Mouse (Mus musculus) brown adipose tissue, adult 24 weeks (tissue): ENCODE data around the gene Rasal2. TPM values are rescaled to one million over a fixed set of nuclear protein-coding genes. Genes with fewer than 3 reads are reported as not detected.
A peak's percentile ranks its signal among the peaks of the same experiment; 100 is the strongest.

Experiments
- H3K27ac ChIP-seq: fragments of 200-500 bp; replicated peaks from 2 replicates; pipeline ENCODE4 v1.5.1; 2012; ENCODE audit warnings: low read depth, mild to moderate bottlenecking, low read length
- H3K4me1 ChIP-seq: fragments of 200-500 bp; 2 replicates; pipeline ENCODE4 v1.6.1; 2012; ENCODE audit warnings: low read length, mixed read lengths; ENCODE audit not compliant: control insufficient read depth, insufficient read depth, insufficient read length
- H3K4me3 ChIP-seq: fragments of 200-500 bp; 2 replicates; pipeline ENCODE4 v1.5.1; 2012; ENCODE audit warnings: low read depth, mild to moderate bottlenecking, low read length, moderate library complexity; ENCODE audit not compliant: insufficient read depth
- polyA plus RNA-seq: library from polyadenylated mRNA; stranded (reverse); fragments of >200 nt; gene quantifications from 2 replicates; pipeline ENCODE4 v1.2.4, GENCODE M21; 2012; ENCODE audit not compliant: missing spikeins, insufficient read depth, insufficient read length

The Rasal2 gene
- polyA plus RNA-seq, 1 experiment: 3.4 TPM

DNA sequence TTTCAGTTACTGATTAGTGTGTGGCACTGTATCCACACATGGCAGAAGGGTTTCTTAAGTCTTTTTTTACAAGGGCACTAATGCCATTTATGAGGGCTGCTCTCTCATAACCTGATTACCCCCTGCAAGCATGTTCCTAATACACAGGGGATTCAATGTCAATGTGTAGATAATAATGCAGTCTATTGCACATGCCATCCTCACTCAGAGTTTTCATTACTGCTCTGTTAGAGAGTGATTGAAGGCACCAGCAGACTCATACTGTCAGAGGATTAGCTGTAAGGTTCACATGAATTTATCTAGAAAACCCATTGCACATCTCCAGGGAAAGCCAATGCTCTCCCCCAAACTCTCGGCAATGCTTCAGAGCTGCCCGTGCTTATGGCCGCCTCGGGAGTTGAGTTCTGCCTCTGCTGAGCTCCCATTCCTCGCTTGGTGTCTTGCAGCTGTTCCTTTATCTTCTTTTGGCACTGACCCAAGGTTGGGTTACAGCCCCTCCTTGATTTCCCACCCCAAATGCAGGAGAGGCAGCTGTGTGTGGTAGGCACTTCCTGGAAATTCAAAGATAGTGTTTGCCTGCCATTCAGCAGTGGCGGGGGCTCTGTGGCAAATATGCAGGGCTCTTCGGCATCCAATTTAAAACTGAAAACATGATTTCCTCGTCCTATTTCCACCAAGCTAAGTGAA lies 13.5 kb upstream of the Rasal2 start:
- no peak overlapping the region for H3K4me3 ChIP-seq

DNA sequence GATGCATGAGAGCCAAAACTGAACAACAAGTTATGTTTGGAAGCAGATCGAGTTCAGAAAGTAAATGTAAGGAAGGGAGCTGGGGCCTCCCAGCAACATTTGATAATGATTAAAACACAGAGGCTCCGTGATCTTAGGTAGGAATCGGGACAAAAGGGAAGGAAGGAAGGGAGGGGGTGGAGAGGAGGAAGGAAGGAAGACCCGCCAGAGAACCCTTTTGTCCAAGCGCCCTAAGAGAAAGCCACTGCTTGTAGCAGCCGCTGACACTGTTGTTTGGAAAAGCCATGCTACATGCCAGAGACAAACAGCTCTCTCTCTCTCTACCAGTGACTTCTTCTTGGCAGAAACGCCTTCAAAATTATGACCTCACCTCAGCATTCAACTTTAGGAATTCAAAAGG lies 5.5 kb upstream of the Rasal2 start:
- Histone ChIP-seq H3K27ac (peak overlapping the region; percentile 94), H3K4me3 (no peak overlapping the region), H3K4me1 (peaks cover 8% of the 10 kb centered on the region; the same call in 1 of the 2 replicates)

More for the DNA sequence above, 13.5 kb upstream of the Rasal2 start:
- Histone ChIP-seq H3K27ac (no peak overlapping the region), H3K4me1 (no peaks in the 10 kb centered on the region)

DNA sequence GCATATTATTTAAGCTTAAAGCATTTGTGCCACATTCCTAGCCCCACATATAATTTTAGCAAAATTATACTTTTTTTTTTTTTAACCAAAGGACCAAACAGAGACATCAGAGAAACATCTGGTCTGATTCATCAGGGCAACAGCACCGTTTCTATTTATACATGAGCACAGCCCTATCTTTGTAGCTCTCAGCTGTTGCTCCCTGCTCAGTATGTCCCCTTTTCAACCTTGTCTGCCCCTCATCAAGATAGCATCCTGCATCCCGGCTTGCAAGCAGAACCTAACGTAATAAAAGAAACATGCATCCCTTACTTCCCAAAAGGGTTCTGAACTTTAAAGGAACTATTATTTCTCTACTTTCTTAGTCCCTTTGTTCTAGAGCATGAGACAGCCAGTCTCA lies 5.0 kb upstream of the Rasal2 start:
- Histone ChIP-seq H3K4me1 (peaks cover 8% of the 10 kb centered on the region; the same call in 1 of the 2 replicates), H3K27ac (peak overlapping the region; percentile 94), H3K4me3 (no peak overlapping the region)

DNA sequence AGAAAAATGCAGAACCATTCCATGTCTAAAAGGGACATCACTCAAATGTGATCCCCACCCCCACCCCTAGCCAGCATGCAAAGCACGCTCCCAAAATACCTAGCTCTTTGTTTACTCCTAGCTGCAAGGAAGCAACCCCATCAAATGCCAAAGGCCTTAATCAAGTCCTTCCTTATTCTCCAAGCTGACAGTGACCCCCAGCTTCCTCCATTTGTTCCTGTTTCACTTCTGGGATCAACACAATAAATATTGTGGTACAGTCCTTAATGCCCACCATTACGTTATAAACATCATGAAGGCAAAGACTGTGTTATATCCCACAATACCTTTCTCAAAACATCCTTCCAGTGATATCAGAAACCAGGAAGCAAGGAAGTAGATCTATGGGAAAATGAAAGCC lies 4.2 kb upstream of the Rasal2 start:
- no peak overlapping the region for H3K4me3 ChIP-seq
- H3K4me1 ChIP-seq: peaks cover 8% of the 10 kb centered on the region; the same call in 1 of the 2 replicates
- H3K27ac ChIP-seq: peak overlapping the region; percentile 85

DNA sequence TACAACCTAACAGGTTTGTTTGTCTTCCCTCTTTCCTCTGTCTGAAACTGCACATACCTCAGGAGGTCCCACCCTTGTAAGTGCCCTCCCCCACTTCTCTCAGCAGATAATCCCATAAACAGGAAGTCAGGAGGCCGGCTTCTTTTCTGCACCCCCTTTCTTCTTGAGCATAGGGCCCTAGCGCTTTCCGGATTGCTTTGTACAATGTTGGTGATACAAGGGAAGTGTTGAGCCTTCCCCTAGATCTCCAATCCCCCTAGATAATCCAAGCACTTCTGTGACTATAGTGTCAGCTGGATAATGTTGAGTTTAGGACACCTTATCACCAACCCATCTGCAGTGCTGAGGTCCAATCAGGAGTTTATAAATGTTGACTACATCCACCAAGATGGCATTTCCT lies 3.4 kb upstream of the Rasal2 start:
- peak overlapping the region; percentile 68 for H3K27ac ChIP-seq
- H3K4me3 ChIP-seq: peak overlapping the region; percentile 0; the same call in 1 of the 2 replicates
- peaks cover 8% of the 10 kb centered on the region; the same call in 1 of the 2 replicates for H3K4me1 ChIP-seq

DNA sequence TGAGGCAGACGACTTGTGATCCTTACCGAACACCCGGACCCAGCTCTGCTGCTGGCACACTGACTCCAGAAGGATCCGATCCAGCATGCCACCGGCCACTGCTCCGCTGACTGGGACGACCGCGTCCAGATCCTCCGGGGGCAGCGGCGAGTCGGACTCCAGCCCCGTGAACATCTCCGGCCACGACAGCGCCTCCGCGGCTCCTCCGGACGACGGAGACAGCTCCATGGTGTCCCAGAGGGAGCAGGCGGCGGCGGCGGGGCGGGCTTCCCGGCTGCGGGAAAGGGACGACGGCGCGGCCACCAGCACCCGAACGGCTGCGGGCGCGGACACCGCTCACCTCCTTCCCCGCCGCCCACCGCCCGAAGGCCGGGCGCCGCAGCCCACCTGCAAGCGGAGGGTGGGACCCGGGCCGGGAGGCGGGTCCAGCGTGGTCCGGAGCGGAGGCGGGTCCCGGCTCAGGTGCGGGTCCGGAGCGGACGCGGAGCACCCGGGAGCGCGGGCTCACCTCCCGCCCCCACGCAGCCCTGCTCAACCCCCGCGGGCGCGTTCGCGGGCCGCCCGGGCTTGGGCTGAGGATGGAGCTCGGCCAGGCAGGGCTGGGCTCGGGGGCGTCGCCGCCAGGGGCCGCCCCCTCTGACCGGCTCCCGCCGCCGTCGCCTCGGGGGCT lies 549 bp downstream of the Rasal2 start:
- Histone ChIP-seq H3K27ac (peak overlapping the region; percentile 21), H3K4me1 (peaks cover 4% of the 10 kb centered on the region; the same call in 1 of the 2 replicates), H3K4me3 (peak overlapping the region; percentile 84)

DNA sequence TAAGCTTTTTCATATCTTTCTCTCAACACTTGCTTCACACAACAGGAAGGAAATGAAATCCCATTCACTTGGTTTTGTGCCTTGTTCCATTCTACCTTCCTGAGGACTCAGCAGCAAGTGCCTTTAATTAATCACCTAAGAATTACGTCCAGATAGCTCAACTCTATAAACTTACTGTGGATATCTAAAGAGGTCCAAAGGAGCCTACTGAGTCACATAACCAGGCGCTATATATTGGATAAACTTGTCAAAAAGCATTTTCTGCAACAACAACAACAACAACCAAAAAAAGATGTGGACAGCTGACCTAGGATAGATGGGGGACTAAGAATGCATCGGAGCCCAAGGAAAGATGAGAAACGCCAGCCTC lies 1.1 kb downstream of the Rasal2 start:
- Histone ChIP-seq H3K4me1 (peaks cover 6% of the 10 kb centered on the region), H3K27ac (peak overlapping the region; percentile 21), H3K4me3 (peak overlapping the region; percentile 84)

DNA sequence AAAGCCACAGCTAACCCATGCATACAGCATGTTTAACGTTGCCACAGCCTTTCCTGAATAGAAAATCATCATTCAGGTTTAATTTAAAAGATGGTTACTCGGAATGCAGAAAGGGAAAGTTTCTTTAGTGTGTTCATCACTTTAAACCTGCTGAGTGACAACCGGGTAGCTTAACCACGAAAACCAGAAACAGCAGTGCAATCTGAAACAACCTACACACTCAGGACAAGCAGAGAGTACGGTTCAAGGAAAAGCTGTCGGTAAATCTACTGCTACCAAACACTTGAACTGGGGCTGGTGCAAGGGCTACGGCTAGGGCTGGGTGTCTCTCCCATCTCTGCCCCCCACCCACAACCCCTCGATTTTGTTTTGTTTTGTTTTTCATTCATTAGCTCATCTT lies 1.5 kb downstream of the Rasal2 start:
- H3K27ac ChIP-seq: peak overlapping the region; percentile 6; the same call in 1 of the 2 replicates
- peak overlapping the region; percentile 84 for H3K4me3 ChIP-seq

DNA sequence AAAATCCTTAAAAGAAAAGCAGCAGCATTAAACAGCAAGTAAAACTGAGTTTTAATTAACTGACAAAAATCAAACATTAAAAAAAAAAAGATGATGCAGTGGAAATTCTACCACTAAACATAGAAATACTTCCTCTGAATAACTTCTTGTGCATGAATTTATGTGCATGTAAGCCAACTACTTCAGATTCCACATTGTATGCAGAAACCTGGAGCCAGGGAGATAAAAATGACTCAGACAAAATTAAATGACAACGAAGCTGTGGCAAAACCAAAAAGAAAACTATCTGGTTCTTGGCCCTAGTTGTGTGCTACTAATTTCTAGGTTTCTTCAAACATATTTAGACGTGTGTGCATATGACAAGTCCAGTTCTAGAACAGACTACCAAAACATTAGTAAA lies 2.7 kb downstream of the Rasal2 start:
- no peak overlapping the region for H3K27ac ChIP-seq
- peaks cover 6% of the 10 kb centered on the region; the same call in 1 of the 2 replicates for H3K4me1 ChIP-seq
- no peak overlapping the region for H3K4me3 ChIP-seq

More for the DNA sequence above, 1.5 kb downstream of the Rasal2 start:
- peaks cover 6% of the 10 kb centered on the region for H3K4me1 ChIP-seq

DNA sequence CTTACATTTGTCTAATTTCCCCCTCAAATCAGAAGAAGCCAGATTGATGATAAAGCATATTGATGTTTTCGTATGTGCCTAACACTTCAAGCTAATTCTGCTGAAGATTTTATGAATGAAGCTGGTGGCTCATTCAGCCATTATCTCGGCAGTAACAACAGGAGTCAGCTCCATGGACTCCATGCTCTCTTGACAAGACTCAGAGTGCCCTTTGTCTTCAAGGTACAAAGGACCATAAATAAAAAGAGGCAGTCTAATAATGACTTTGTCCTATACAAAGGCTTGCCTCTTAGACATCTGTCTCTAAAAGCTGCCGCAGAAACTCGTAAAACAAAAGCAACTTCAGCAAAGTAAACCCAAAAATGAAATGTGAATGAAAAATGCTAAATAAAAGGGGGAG lies 24.4 kb downstream of the Rasal2 start:
- Histone ChIP-seq H3K27ac (0 out of 2 replicates have a peak overlapping the region, but pooled peaks have one; percentile 24), H3K4me3 (no peak overlapping the region), H3K4me1 (peaks cover 2% of the 10 kb centered on the region; the same call in 1 of the 2 replicates)

DNA sequence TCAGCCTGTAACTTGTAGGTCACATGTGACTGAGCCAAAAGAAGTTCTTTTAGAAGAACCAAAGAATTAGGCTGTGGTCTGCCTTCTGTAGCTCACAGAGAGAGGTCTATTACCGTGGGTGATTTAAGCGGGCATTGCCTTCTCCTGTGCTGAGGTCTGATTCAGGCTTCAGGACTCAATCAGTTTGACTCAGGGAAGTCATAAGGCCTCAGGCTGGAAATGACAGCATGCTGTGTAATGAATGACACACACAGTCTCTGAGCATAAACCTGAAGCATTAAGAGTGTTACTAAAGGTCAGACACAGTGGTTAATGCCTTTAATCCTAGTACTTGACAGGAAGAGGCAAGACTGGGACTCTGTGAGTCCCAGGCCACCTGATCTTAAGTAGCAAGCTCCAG lies 31.7 kb downstream of the Rasal2 start:
- Histone ChIP-seq H3K4me3 (no peak overlapping the region), H3K27ac (no peak overlapping the region), H3K4me1 (peaks cover 2% of the 10 kb centered on the region; the same call in 1 of the 2 replicates)

DNA sequence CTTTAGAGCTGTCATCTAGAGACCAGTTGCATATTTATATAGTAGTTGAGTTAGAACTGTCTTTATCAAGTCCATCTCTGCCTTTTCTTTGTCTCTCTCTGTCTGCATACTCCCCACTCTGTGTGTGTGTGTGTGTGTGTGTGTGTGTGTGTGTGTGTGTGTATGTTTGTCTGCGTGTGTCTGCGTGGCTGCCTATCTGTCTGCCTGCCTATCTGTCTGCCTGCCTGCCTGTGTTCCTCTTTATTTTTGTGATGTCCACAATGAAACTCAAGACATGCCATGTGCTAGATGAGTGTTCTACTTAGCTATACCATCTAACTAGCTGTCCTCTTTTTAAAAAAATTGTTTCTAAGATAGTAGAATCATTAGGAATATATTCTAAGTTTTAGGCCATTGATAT lies 42.0 kb downstream of the Rasal2 start:
- no peaks in the 10 kb centered on the region; the same call in 1 of the 2 replicates for H3K4me1 ChIP-seq
- no peak overlapping the region for H3K27ac ChIP-seq
- H3K4me3 ChIP-seq: no peak overlapping the region

DNA sequence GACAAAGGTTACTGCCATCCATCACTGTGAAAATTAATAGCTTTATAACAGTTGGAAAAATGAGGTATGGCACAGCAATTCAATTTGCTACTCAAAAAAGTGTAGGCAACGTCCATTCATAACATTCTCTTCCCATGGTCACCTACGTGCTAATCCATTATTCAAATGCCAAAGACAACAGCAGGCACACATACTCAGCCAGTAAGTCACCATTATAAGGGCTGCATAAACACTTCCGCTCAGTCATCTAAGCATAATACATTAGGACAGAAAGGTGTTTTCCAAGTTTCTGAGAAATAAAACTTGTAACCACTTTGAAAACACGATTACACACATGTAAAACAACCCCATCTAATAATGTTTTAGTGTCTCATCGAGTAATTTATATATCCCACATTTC lies 44.1 kb downstream of the Rasal2 start:
- Histone ChIP-seq H3K27ac (no peak overlapping the region), H3K4me1 (no peaks in the 10 kb centered on the region; the same call in 1 of the 2 replicates), H3K4me3 (no peak overlapping the region)

DNA sequence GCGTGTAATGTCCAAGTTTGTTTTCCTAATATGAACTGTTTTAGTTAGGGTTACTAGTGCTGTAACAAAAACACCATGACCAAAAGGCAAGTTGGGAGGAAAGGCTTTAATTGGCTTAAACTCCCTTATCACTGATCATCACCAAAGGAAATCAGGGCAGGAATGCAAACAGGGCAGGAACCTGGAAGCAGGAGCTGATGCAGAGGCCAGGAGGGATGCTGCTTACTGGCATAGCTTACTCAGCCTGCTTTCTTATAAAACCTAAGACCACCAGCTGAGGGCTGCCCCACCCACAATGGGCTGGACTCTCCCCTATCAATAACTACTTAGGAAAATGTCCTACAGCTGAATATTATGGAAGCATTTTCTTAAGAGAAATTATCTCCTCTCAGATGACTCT lies 65.7 kb downstream of the Rasal2 start:
- Histone ChIP-seq H3K4me3 (no peak overlapping the region), H3K27ac (no peak overlapping the region), H3K4me1 (no peaks in the 10 kb centered on the region)

DNA sequence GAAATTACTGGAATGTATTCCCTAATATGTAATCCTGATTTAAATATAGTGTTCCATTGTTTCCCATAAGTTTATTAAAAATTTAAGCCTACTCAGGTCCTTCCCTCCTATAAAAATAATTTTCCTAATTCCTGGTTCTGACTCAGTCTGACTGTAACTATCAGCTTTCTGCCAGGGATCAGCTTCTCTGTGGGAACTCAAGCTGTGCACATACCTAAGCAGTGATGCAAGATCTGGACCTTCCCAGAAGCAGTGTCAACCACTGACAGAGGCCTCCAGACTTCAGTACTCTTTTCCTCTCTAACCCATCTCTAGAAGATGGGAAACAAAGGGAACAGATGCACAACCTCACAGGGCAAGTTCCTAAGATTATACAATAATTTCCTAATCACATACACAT lies 68.9 kb downstream of the Rasal2 start:
- H3K4me1 ChIP-seq: no peaks in the 10 kb centered on the region; the same call in 1 of the 2 replicates
- H3K27ac ChIP-seq: no peak overlapping the region
- H3K4me3 ChIP-seq: no peak overlapping the region

DNA sequence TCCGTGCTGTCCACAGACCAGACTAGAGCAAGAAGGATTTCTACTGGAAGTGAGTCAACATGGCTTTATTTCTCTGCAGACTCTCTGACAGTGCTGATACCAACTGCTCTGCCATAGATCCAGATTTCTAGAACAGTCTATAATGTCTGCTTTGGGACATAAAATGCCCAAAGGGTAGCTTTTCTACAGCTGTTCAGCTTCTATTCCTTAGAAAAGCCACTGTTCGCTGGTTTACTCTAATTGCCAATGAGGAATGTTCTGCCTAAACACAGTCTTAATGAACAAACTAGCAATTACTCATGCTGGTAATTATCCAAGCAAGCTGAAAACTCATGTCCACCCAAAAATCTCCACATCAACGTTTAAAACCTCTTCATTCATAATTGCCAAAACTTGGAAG lies 77.6 kb downstream of the Rasal2 start:
- H3K27ac ChIP-seq: no peak overlapping the region
- no peaks in the 10 kb centered on the region; the same call in 1 of the 2 replicates for H3K4me1 ChIP-seq
- H3K4me3 ChIP-seq: no peak overlapping the region
